Mouse (Mus musculus) hindbrain, embryonic 11.5 days (tissue): Measurements from ENCODE around the gene Gm26965. TPM values are rescaled to one million over a fixed set of nuclear protein-coding genes. Genes with fewer than 3 reads are reported as not detected.

Experiments
- ATAC-seq: fragments of 200-750 bp; cut with Nextera tagmentation; 2 replicates; pipeline ENCODE4 v1.8.0; 2017; ENCODE audit warnings: mild to moderate bottlenecking, moderate TSS enrichment, moderate library complexity; ENCODE audit not compliant: low FRiP score
- DNase-seq: peaks from one replicate; pipeline ENCODE4 v3.0.0-alpha.2; 2015; ENCODE audit warnings: low spot score
- H3K27ac ChIP-seq: fragments of 300-500 bp; sonication (generic); 2 replicates; pipeline ENCODE4 v1.5.1; 2014; ENCODE audit warnings: mild to moderate bottlenecking, low read depth, low read length
- H3K27me3 ChIP-seq: fragments of 300-500 bp; sonication (generic); 2 replicates; pipeline ENCODE4 v1.6.1; 2014; ENCODE audit warnings: mild to moderate bottlenecking, low read length, moderate library complexity, mixed read lengths; ENCODE audit not compliant: control insufficient read depth, insufficient read depth
- H3K36me3 ChIP-seq: fragments of 300-500 bp; sonication (generic); 2 replicates; pipeline ENCODE4 v1.6.1; 2014; ENCODE audit warnings: mild to moderate bottlenecking, low read length, moderate library complexity, mixed read lengths; ENCODE audit not compliant: control insufficient read depth, insufficient read depth
- H3K4me1 ChIP-seq: fragments of 300-500 bp; sonication (generic); replicated peaks from 2 replicates; pipeline ENCODE4 v1.6.1; 2014; ENCODE audit warnings: low read length, mixed read lengths; ENCODE audit not compliant: control insufficient read depth, insufficient read depth
- H3K4me2 ChIP-seq: fragments of 300-500 bp; sonication (generic); replicated peaks from 2 replicates; pipeline ENCODE4 v1.6.1; 2014; ENCODE audit warnings: mild to moderate bottlenecking, low read depth, low read length
- H3K4me3 ChIP-seq: fragments of 300-500 bp; sonication (generic); 2 replicates; pipeline ENCODE4 v1.5.1; 2014; ENCODE audit warnings: low read depth, low read length
- H3K9ac ChIP-seq: fragments of 300-500 bp; sonication (generic); 2 replicates; pipeline ENCODE4 v1.6.1; 2014; ENCODE audit warnings: low read depth, low read length
- H3K9me3 ChIP-seq: fragments of 300-500 bp; sonication (generic); 2 replicates; pipeline ENCODE4 v1.6.1; 2016; ENCODE audit warnings: low read length; ENCODE audit not compliant: control insufficient read depth
- WGBS: fragments of 180-500 bp; shearing (Covaris S2); extraction: QIAGEN DNeasy Blood & Tissue Kit; methylation state at CpG from one replicate; pipeline ENCODE4 v1.1.7; 2014; 5-methylcytosine and 5-hydroxymethylcytosine counted together
- polyA plus RNA-seq: library from polyadenylated mRNA; unstranded; fragments of >200 nt; fragmentation: Nextera tagmentation; extraction: Ambion mirVana; gene quantifications from 2 replicates; pipeline ENCODE4 v1.2.1, GENCODE M21; 2014

The Gm26965 gene
- 0.23 TPM in 1 of 2 replicates, not detected in the other for polyA plus RNA-seq

DNA sequence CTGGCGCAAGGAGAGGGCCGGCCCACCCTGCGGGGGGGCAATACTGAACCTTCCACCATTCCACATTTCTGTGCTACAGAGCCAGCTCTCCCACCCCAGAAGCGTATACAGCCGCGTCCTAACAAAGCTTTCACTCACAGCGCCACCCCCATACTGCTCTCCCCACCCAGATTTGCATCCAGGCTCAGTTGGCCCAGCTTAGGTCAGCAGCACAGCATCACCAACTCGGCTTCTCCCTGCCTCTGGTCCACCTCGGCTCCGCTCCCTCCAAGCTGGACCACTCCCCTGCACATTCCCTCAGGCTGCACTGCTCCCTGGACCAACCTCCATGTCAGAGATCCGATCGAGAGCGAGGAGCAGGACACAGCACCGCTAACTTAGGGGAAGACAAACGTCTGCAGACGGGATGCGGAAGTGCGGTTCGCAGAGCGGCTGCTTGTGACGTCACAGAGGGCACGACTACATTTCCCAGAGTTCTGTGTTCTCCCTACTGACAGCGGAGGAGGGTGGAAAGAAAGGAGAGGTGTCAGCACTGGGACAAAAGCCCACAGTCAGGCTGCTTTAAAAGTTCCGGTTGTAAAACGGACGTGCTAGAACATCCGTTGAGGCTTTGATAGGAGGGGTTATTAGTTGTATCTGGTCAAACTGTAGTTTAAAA, at the start of gene Gm26965, which contains the start of gene Zfp87:
Gm26965 (minus strand) TSS at position 399 of the 658 bp plus-strand sequence.
Zfp87 (minus strand) TSS at position 425 of the 658 bp plus-strand sequence.
- peak within 1 kb of the TSS; percentile 56 for H3K4me2 ChIP-seq
- no peaks in the 10 kb centered on the region for H3K36me3 ChIP-seq
- ATAC-seq = peak; percentile 100
- under 1% methylated on average over 27 of the region's 27 CpGs for WGBS
- H3K4me3 ChIP-seq = peak within 1 kb of the TSS; percentile 85
- peak within 1 kb of the TSS; percentile 88 for H3K9ac ChIP-seq
- H3K27ac ChIP-seq = peak within 1 kb of the TSS; percentile 71
- H3K9me3 ChIP-seq = no peaks in the 10 kb centered on the region; the same call in 1 of the 2 replicates
- no peaks in the 10 kb centered on the region for H3K4me1 ChIP-seq
- peak; percentile 94 for DNase-seq
- H3K27me3 ChIP-seq = no peaks in the 10 kb centered on the region

DNA sequence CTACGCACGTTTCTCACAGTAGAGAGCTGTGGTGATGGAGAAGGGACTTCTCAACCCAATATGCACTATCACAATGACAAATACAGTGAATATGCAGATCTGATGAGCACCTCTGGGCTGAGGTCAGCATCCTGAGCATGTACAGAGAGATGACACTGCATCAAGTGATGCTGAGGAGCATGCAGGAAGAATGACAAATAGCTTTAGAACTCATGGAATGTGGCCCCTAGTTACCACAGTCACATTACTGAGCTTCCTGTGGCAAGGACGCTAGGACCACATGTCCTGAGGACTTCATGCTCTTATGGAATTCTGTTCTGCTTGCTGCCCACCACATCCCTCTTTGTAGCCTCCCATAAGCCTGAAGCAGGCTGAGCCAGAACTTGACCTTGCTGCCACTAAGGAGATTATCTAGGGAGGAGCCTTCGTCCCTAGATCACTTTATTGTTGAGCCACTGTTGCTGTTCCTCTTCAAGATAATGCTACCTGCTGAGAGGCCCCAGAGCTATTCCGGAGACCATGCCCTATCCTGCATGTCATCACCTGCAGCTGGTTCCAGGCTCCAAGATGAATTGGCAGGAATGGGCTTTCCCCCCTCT, 46.7 kb upstream of the Gm26965 start:
- no peak overlapping the region for H3K27ac ChIP-seq
- DNase-seq (no peak), ATAC-seq (no peak)
- no peaks in the 10 kb centered on the region for H3K27me3 ChIP-seq
- WGBS = 73% methylated on average over 5 of the region's 5 CpGs
- H3K4me1 ChIP-seq = no peaks in the 10 kb centered on the region
- no peaks in the 10 kb centered on the region for H3K9me3 ChIP-seq
- no peak overlapping the region for H3K9ac ChIP-seq
- no peak overlapping the region for H3K4me3 ChIP-seq
- H3K36me3 ChIP-seq = no peaks in the 10 kb centered on the region
- H3K4me2 ChIP-seq = no peak overlapping the region

DNA sequence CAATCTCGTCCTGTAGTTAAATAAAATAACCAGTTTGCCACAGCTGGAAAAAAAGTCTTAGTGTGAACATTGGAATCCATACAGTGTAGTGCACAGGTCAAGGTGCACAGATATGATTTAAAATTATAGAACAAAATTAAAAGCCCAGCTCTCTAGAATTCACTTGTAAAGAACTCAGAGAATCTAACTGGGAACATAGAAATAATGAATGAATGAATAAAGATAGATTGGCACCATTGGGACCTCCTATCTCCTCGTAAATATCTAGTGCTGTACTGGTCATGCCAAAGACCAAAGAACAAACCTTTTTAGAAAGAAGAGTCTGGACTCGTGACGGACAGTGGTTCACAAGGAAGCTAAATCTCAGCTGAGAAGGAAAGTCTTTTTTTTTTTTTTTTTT, 27.8 kb upstream of the Gm26965 start, which contains the start of gene Zfp748:
Zfp748 (minus strand) TSS at position 101 of the 400 bp plus-strand sequence.
- peak within 1 kb of the TSS; percentile 63 for H3K4me3 ChIP-seq
- H3K9ac ChIP-seq = peak within 1 kb of the TSS; percentile 79
- H3K9me3 ChIP-seq = no peaks in the 10 kb centered on the region
- ATAC-seq (no peak), DNase-seq (no peak)
- no peaks in the 10 kb centered on the region for H3K27me3 ChIP-seq
- peaks cover 2% of the 10 kb centered on the region; the same call in 1 of the 2 replicates for H3K4me1 ChIP-seq
- H3K4me2 ChIP-seq = peak within 1 kb of the TSS; percentile 78
- H3K27ac ChIP-seq = peak within 1 kb of the TSS; percentile 67; the same call in 1 of the 2 replicates
- no peaks in the 10 kb centered on the region for H3K36me3 ChIP-seq
- WGBS = 77% methylated on average over 4 of the region's 4 CpGs

DNA sequence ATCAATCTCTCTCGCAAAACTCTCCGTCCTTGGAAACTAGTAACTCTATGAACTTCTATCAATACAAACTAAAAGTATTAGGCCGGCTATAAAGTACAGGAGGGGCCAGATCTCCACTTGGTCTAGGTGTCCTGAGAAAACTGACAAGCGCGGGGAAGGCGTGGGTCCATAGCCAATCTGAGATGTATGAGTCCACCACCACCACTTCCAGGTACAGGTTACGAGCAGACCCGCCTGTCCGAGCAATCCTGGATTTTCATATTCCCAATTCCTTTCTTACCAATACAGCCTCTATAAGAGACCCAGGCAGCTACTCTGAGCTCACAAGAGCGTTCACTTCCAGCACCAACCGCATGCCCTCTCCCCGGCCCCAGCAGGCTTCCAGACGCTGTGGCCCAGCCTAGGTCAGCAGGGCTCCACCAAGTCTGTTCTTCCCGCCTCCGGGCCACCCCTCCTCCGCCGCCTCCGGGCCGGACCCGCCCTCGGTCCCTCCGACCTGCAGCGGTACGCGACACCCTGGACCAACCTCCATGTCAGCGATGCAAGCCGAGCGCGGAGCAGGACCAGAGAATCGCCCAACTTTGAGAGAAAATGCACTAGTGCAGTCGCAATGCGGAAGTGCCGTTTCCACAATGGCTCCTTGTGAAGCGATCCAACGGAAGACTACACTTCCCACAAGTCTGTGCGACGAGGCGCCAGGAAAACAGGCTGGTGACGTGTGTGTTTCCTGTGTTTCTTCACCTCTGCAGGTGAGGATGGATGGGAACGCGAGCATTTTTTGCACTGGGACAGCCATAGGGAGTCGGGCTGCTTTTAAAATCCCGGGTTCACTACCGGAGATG, 26.8 kb upstream of the Gm26965 start:
- Histone ChIP-seq H3K36me3 (no peaks in the 10 kb centered on the region), H3K4me2 (peak overlapping the region; percentile 78), H3K4me1 (peaks cover 2% of the 10 kb centered on the region; the same call in 1 of the 2 replicates), H3K4me3 (peak overlapping the region; percentile 63), H3K9ac (peak overlapping the region; percentile 79), H3K27me3 (no peaks in the 10 kb centered on the region), H3K9me3 (no peaks in the 10 kb centered on the region), H3K27ac (peak overlapping the region; percentile 67; the same call in 1 of the 2 replicates)
- ATAC-seq (peak; percentile 98), DNase-seq (peak; percentile 86)
- WGBS = 2% methylated on average over 44 of the region's 44 CpGs

DNA sequence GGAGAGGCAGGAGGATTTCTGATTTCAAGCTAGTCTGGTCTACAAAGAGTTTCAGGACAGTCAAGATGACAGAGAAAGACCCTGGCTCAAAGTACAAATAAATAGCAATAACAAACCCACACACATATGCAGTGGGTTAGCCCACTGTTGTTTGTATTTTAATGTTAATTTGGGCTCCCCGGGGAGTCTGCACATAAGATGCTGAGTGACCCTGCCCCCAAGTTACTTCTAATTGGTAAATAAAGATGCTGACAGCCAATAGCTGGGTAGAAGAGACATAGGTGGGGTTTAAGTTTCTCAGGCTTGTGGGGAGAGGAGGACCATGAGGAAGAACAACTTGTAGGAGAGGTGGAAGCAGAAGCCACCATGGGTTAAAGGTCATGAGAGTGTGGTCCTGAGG, 20.0 kb upstream of the Gm26965 start:
- no peak overlapping the region for H3K4me2 ChIP-seq
- 86% methylated on average over 1 of the region's 1 CpGs for WGBS

DNA sequence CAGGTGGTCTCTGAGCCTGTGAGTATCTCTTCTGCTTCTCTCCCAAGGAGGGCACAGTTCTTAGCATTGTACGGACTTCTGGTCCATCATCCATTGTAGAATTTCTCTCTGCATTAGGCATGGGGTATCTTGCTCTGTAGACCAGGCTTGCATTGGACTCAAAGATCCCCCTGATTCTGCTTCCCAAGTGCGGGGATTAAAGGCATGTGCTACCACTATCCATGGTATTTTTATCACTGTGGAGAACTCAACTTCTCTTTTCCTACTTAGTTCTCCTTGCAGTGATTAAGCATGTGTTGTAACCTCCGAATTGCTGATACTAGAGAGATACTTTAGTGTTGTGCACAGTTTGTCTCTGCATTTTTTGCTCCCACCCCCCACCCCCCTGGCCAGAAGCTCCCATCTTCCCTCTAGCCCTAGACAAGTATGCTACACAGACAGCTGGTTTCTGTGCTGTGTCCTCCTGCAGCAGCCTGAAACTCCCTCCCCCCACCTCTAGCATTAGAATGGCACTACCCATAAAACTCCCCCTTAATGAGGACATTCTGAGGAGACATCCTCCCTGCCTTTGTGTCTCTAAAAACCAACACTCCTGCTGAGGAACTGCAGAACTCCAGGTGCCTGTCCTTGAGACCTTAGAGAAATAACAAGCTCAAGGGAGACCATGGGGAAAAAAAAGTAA, 1.2 kb upstream of the Gm26965 start:
- H3K4me2 ChIP-seq = no peak overlapping the region
- no peaks in the 10 kb centered on the region for H3K27me3 ChIP-seq
- DNase-seq = no peak
- H3K4me1 ChIP-seq = no peaks in the 10 kb centered on the region
- H3K36me3 ChIP-seq = no peaks in the 10 kb centered on the region
- ATAC-seq = no peak
- WGBS = 74% methylated on average over 3 of the region's 3 CpGs
- no peak overlapping the region for H3K27ac ChIP-seq
- no peak overlapping the region for H3K4me3 ChIP-seq
- H3K9ac ChIP-seq = no peak overlapping the region
- H3K9me3 ChIP-seq = no peaks in the 10 kb centered on the region; the same call in 1 of the 2 replicates

More for the DNA sequence above, 20.0 kb upstream of the Gm26965 start:
- Histone ChIP-seq H3K27me3 (no peaks in the 10 kb centered on the region), H3K27ac (no peak overlapping the region), H3K4me1 (no peaks in the 10 kb centered on the region), H3K9me3 (no peaks in the 10 kb centered on the region), H3K4me3 (no peak overlapping the region), H3K36me3 (peaks cover 17% of the 10 kb centered on the region), H3K9ac (no peak overlapping the region)
- DNase-seq (no peak), ATAC-seq (no peak)

DNA sequence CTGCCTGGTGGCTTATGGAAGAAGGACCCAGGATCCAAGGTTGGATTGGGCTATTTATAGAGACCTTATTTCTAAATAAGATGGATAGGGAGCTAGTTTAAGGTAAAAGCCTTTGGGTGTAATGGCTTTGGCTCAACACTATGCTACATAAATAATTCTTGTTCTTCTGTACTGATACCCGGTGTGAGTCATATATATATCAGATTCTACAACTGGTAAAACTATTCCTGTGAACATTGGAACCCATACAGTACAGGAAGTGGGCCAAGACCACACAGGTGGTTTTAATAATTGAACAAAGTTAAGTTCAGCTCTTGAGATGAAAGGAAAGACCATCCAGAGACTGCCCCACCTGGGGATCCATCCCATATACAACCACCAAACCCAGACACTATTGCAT, 25.0 kb downstream of the Gm26965 start:
- no peaks in the 10 kb centered on the region for H3K36me3 ChIP-seq

DNA sequence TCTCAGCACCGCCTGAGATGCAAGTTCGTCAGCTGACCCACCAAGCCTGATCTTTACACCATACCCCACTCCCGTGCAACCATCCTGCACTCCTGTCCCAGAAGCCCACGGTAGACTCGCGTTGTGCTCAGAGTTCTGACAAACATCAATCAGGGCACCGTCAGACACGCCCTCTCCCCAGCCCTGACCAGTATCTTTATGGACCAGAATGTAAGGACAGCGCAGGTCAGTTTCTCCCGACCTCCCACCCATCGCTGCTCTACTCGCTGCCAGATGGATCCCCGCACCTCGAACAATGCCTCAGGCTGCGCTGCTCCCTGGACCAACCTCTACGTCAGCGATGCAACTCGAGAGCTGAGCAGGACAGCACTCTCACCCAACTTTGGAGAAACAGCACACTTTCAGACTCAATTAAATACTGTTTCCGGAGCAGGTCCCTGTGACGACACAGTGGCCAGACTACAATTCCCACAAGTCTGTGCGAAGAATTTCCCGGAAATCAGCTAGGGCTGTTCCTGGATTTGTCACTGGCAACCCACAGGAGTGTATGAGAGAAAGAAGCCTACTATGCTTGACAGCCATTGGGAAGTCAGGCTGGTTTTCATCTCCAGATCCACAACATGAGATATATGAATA, 25.7 kb downstream of the Gm26965 start, which contains the start of gene Zfp58:
Zfp58 (minus strand) TSS at position 472 of the 636 bp plus-strand sequence.
- ATAC-seq = peak; percentile 97
- H3K36me3 ChIP-seq = no peaks in the 10 kb centered on the region
- peak within 1 kb of the TSS; percentile 73 for H3K4me2 ChIP-seq
- no peaks in the 10 kb centered on the region for H3K9me3 ChIP-seq
- H3K4me1 ChIP-seq = no peaks in the 10 kb centered on the region
- no peaks in the 10 kb centered on the region for H3K27me3 ChIP-seq
- DNase-seq = peak; percentile 89
- H3K4me3 ChIP-seq = peak within 1 kb of the TSS; percentile 77
- no peak within 1 kb of the TSS for H3K27ac ChIP-seq
- WGBS = 1% methylated on average over 22 of the region's 22 CpGs
- peak within 1 kb of the TSS; percentile 70 for H3K9ac ChIP-seq

More for the DNA sequence above, 25.0 kb downstream of the Gm26965 start:
- DNase-seq (no peak), ATAC-seq (peak; percentile 41)
- 68% methylated on average over 1 of the region's 1 CpGs for WGBS
- Histone ChIP-seq H3K4me2 (no peak overlapping the region), H3K4me3 (no peak overlapping the region), H3K27ac (no peak overlapping the region), H3K9ac (no peak overlapping the region), H3K9me3 (no peaks in the 10 kb centered on the region), H3K4me1 (no peaks in the 10 kb centered on the region), H3K27me3 (no peaks in the 10 kb centered on the region)
